ENCODE assay signal across 21 mouse cellular contexts in the genomic region with DNA sequence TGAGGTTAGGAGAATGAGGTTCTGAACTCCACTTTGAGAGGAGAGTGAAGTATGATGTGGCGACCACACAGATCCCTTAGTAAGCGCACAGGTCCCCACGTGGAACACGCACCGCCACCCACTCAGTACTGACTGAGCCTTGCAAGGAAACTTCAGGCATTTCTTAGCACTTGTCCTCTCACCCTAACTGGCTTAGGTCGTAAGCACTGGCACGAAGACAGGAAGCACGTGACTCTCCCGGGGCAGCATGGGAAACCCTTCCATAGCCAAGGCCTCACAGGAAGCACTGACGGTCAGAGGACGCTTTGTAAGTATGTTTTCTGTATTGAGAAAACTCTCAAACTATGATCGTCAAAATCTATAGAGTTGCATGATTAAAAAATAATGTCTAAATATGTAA.
DNase-seq lines count a peak whose midpoint lies in the region; ATAC-seq and TF ChIP-seq lines count a peak whose summit lies in the region.
"Had no signal": no experiment of that assay in that cellular context is flagged by ENCODE, and none has a peak within 500 bp of the region (broad histone marks: within the 10 kb centered on the region; RNA-seq: fewer than 3 reads in every experiment).

No protein-coding gene starts in this region.

- H3K4me1 ChIP-seq in midbrain, embryonic 11.5 days (ENCODE audit: control insufficient read depth, insufficient read depth, low read length) = no peaks in the 10 kb centered on the region
- no peaks in the 10 kb centered on the region for H3K4me1 ChIP-seq in midbrain, embryonic 15.5 days
- peaks cover 2 to 4% of the 10 kb centered on the region in 2 experiments; a peak in 2 of 4 replicates for H3K4me1 ChIP-seq in CH12.LX (ENCODE audit: control insufficient read depth in 1 of 2, insufficient read depth in 2 of 2)
- H3K4me1 ChIP-seq: embryonic facial prominence, embryonic 10.5 days; embryonic facial prominence, embryonic 12.5 days; forebrain, embryonic 13.5 days; forebrain, embryonic 15.5 days had no signal

- no peaks in the 10 kb centered on the region for H3K27me3 ChIP-seq in midbrain, embryonic 11.5 days (ENCODE audit: control insufficient read depth, insufficient read depth, low read length)
- H3K27me3 ChIP-seq in midbrain, embryonic 15.5 days (replicated peaks) = no peaks in the 10 kb centered on the region
- H3K27me3 ChIP-seq in CH12.LX (replicated peaks) = no peaks in the 10 kb centered on the region
- H3K27me3 ChIP-seq: embryonic facial prominence, embryonic 12.5 days; forebrain, embryonic 13.5 days; forebrain, embryonic 15.5 days; Patski had no signal

- TF ChIP-seq RAD21 in CH12.LX (IDR thresholded peaks at IDR 0.05; ENCODE audit: low read depth, low read length) = no peak

- in situ Hi-C loops in CH12.LX (cut with MboI; ENCODE audit: low pct_ligation_motif_present, low pct_unique_long_range_greater_than_20kb, low sequenced_read_pairs) = no loop called here

- no peak overlapping the region for H3K27ac ChIP-seq in midbrain, embryonic 11.5 days (ENCODE audit: low read depth, low read length)
- no peak overlapping the region for H3K27ac ChIP-seq in midbrain, embryonic 15.5 days
- H3K27ac ChIP-seq in CH12.LX (ENCODE audit: insufficient read depth, low read depth) = no peak overlapping the region
- H3K27ac ChIP-seq: embryonic facial prominence, embryonic 10.5 days; embryonic facial prominence, embryonic 12.5 days; forebrain, embryonic 13.5 days; forebrain, embryonic 15.5 days had no signal

- no peak for TF ChIP-seq EP300 in CH12.LX (IDR thresholded peaks at IDR 0.05; ENCODE audit: low read length)

- WGBS in midbrain, embryonic 11.5 days = 88% methylated on average over 12 of the region's 12 CpGs
- WGBS in midbrain, embryonic 15.5 days = 91% methylated on average over 12 of the region's 12 CpGs

- no peak overlapping the region for H3K4me2 ChIP-seq in midbrain, embryonic 11.5 days
- no peak overlapping the region for H3K4me2 ChIP-seq in midbrain, embryonic 15.5 days
- no peak overlapping the region for H3K4me2 ChIP-seq in CH12.LX (ENCODE audit: insufficient read depth, low read depth, poor library complexity, severe bottlenecking)
- H3K4me2 ChIP-seq: embryonic facial prominence, embryonic 12.5 days; forebrain, embryonic 13.5 days; forebrain, embryonic 15.5 days had no signal

- DNase-seq in midbrain, embryonic 11.5 days (ENCODE audit: low spot score, missing footprints) = peak; percentile 66
- DNase-seq in CH12.LX (ENCODE audit: extremely low read depth) = no peak
- DNase-seq in testis, postnatal 14 days (ENCODE audit: low spot score) = peak; percentile 8
- DNase-seq in right cerebral cortex, postnatal 10 days (ENCODE audit: low spot score in 2 of 2) = no peak
- DNase-seq: adrenal gland, adult 8-10 months; adrenal gland, postnatal 14 days; adrenal gland, postnatal 36 days; cerebellum, adult 11-12 months; cerebellum, adult 2 months; cerebellum, adult 9-10 months; cerebellum, postnatal 10 days; cerebellum, postnatal 25 days; forebrain, postnatal 0 days had no signal

- no peak overlapping the region for H3K9ac ChIP-seq in midbrain, embryonic 11.5 days (ENCODE audit: low read length)
- H3K9ac ChIP-seq in midbrain, embryonic 15.5 days = no peak overlapping the region
- no peak overlapping the region for H3K9ac ChIP-seq in CH12.LX (ENCODE audit: insufficient read depth, low read depth)
- H3K9ac ChIP-seq: embryonic facial prominence, embryonic 12.5 days; forebrain, embryonic 13.5 days; forebrain, embryonic 15.5 days; forebrain, postnatal 0 days had no signal

- dilution Hi-C loops in CH12.LX (cut with MboI; ENCODE audit: extremely low pct_ligation_motif_present, extremely low pct_unique_long_range_greater_than_20kb, low sequenced_read_pairs) = no loop called here

- TF ChIP-seq POLR2A in CH12.LX (IDR thresholded peaks at IDR 0.05; ENCODE audit: low read depth, low read length) = no peak

- no peak for TF ChIP-seq CTCF in CH12.LX (conservative IDR thresholded peaks at IDR 0.05 in 1 of 2, IDR thresholded peaks at IDR 0.05 in 1 of 2; ENCODE audit: low read depth in 2 of 2, low read length in 2 of 2)

- no peaks in the 10 kb centered on the region for H3K79me2 ChIP-seq in CH12.LX (replicated peaks; ENCODE audit: control insufficient read depth, extremely low read depth, insufficient read depth, poor library complexity, severe bottlenecking)

- no peaks in the 10 kb centered on the region for H3K9me3 ChIP-seq in midbrain, embryonic 11.5 days (ENCODE audit: control insufficient read depth, low read length)
- no peaks in the 10 kb centered on the region for H3K9me3 ChIP-seq in midbrain, embryonic 15.5 days
- no peaks in the 10 kb centered on the region for H3K9me3 ChIP-seq in CH12.LX (replicated peaks; ENCODE audit: low read length)
- H3K9me3 ChIP-seq: embryonic facial prominence, embryonic 10.5 days; embryonic facial prominence, embryonic 12.5 days; forebrain, embryonic 13.5 days; forebrain, embryonic 15.5 days; G1E had no signal

- no peak overlapping the region for H3K4me3 ChIP-seq in midbrain, embryonic 11.5 days (ENCODE audit: low read depth, low read length)
- H3K4me3 ChIP-seq in midbrain, embryonic 15.5 days = no peak overlapping the region
- H3K4me3 ChIP-seq in CH12.LX (replicated peaks in 1 of 3; ENCODE audit: low read depth in 2 of 3, low read length in 2 of 3, poor library complexity in 1 of 3) = no peak overlapping the region
- H3K4me3 ChIP-seq: embryonic facial prominence, embryonic 10.5 days; embryonic facial prominence, embryonic 12.5 days; forebrain, embryonic 13.5 days; forebrain, embryonic 15.5 days had no signal

- H3K36me3 ChIP-seq in midbrain, embryonic 11.5 days (ENCODE audit: control insufficient read depth, insufficient read depth, low read length) = no peaks in the 10 kb centered on the region
- H3K36me3 ChIP-seq in midbrain, embryonic 15.5 days (replicated peaks) = no peaks in the 10 kb centered on the region
- H3K36me3 ChIP-seq in CH12.LX (replicated peaks in 1 of 2; ENCODE audit: control insufficient read depth in 1 of 2, insufficient read depth in 1 of 2, low read length in 1 of 2) = no peaks in the 10 kb centered on the region
- H3K36me3 ChIP-seq: embryonic facial prominence, embryonic 10.5 days; embryonic facial prominence, embryonic 12.5 days; forebrain, embryonic 15.5 days; G1E had no signal

- ATAC-seq in midbrain, embryonic 11.5 days (ENCODE audit: low FRiP score) = no peak
- no peak for ATAC-seq in midbrain, embryonic 15.5 days (replicated peaks)
- ATAC-seq: activated CD4-positive, CD25-positive, alpha-beta regulatory T cell, adult 4 months; forebrain, embryonic 13.5 days; forebrain, embryonic 15.5 days; forebrain, postnatal 0 days; Patski had no signal

TF ChIP-seq in CH12.LX, 34 proteins besides CTCF, POLR2A, EP300 and RAD21:
- TF ChIP-seq BHLHE40 (IDR thresholded peaks at IDR 0.05; ENCODE audit: low read depth, low read length) = 0 out of 2 replicates have a peak, but pooled peaks have one; percentile 28
- TF ChIP-seq JUN (IDR thresholded peaks at IDR 0.05; ENCODE audit: insufficient read depth, low read depth, low read length) = no peak
- peak; percentile 7; the same call in 1 of the 2 replicates for TF ChIP-seq USF1 (IDR thresholded peaks at IDR 0.05; ENCODE audit: low read depth, low read length)

Comparison
In these comparisons a context has a peak if more than half of its experiments do, and no peak if none do; other contexts are left out.
1. DNase-seq: peak in midbrain, embryonic 11.5 days (single experiment) and testis, postnatal 14 days (single experiment); none in CH12.LX (single experiment) and right cerebral cortex, postnatal 10 days (0 of 2).